Mouse (Mus musculus) liver, postnatal 0 days (tissue): ENCODE measurements around the gene Golm1. TPM values are rescaled to one million over a fixed set of nuclear protein-coding genes. Genes with fewer than 3 reads are reported as not detected.
"Not testable (repeated sequence)": the region's sequence is repeated elsewhere in the genome, so short reads cannot be mapped to it uniquely, and the experiment has no call there.

Source experiments
- ATAC-seq: fragments of 200-750 bp; cut with Nextera tagmentation; 2 replicates; pipeline ENCODE4 v1.8.0; 2017; ENCODE audit warnings: mild to moderate bottlenecking, moderate library complexity
- DNase-seq: peaks from one replicate; pipeline ENCODE4 v3.0.0-alpha.2; 2016
- H3K27ac ChIP-seq: fragments of 300-500 bp; sonication (generic); 2 replicates; pipeline ENCODE4 v1.5.1; 2014; ENCODE audit warnings: antibody characterized with exemption, moderate library complexity, mild to moderate bottlenecking, low read depth
- H3K27me3 ChIP-seq: fragments of 300-500 bp; sonication (generic); 2 replicates; pipeline ENCODE4 v1.6.1; 2014; ENCODE audit warnings: low read length, control low read depth, mixed read lengths; ENCODE audit not compliant: insufficient read depth
- H3K36me3 ChIP-seq: fragments of 300-500 bp; sonication (generic); replicated peaks from 2 replicates; pipeline ENCODE4 v1.6.1; 2014; ENCODE audit warnings: mild to moderate bottlenecking, control low read depth, low read length, moderate library complexity, mixed read lengths; ENCODE audit not compliant: insufficient read depth
- H3K4me1 ChIP-seq: fragments of 300-500 bp; sonication (generic); 2 replicates; pipeline ENCODE4 v1.6.1; 2014; ENCODE audit warnings: antibody characterized with exemption, mild to moderate bottlenecking, control low read depth; ENCODE audit not compliant: insufficient read depth
- H3K4me2 ChIP-seq: fragments of 300-500 bp; sonication (generic); 2 replicates; pipeline ENCODE4 v1.6.1; 2014; ENCODE audit warnings: low read depth, mild to moderate bottlenecking, low read length, moderate library complexity, mixed read lengths
- H3K4me3 ChIP-seq: fragments of 300-500 bp; sonication (generic); 2 replicates; pipeline ENCODE4 v1.5.1; 2014; ENCODE audit warnings: low read depth, low read length
- H3K9ac ChIP-seq: fragments of 300-500 bp; sonication (generic); replicated peaks from 2 replicates; pipeline ENCODE4 v1.6.1; 2014; ENCODE audit warnings: mild to moderate bottlenecking, moderate library complexity
- H3K9me3 ChIP-seq: fragments of 300-500 bp; sonication (generic); 2 replicates; pipeline ENCODE4 v1.6.1; 2016; ENCODE audit warnings: mild to moderate bottlenecking, control low read depth, low read length, mixed read lengths
- CTCF ChIP-seq: sonication (generic); IDR thresholded peaks from 2 replicates; pipeline ENCODE4 v1.5.1; 2016; ENCODE audit warnings: antibody characterized with exemption, low read depth
- EP300 ChIP-seq: IDR thresholded peaks from 2 replicates; pipeline ENCODE4 v1.6.1; 2016; ENCODE audit warnings: antibody characterized with exemption, low read depth, mild to moderate bottlenecking
- WGBS: fragments of 180-500 bp; shearing (Covaris S2); extraction: QIAGEN DNeasy Blood & Tissue Kit; methylation state at CpG from one replicate; pipeline ENCODE4 v1.1.7; 2014; ENCODE audit not compliant: insufficient replicate concordance; 5-methylcytosine and 5-hydroxymethylcytosine counted together
- polyA plus RNA-seq: library from polyadenylated mRNA; unstranded; fragments of >200 nt; fragmentation: Nextera tagmentation; extraction: Ambion mirVana; gene quantifications from 2 replicates; pipeline ENCODE4 v1.2.1, GENCODE M21; 2015

Gene Golm1
- polyA plus RNA-seq, result 10.3 and 13.0 TPM in 2 replicates

GRCm38 (mm10) chr13:59675151-59676011, at the start of gene Golm1:
Gene Golm1 (minus strand): TSS chr13:59675811.
- peak within 1 kb of the TSS; percentile 95 for H3K4me2 ChIP-seq
- no peaks in the 10 kb centered on the region for H3K9me3 ChIP-seq
- peak within 1 kb of the TSS; percentile 87 for H3K9ac ChIP-seq
- H3K36me3 ChIP-seq, result no peaks in the 10 kb centered on the region
- TF ChIP-seq CTCF (peak; percentile 25; the same call in 1 of the 2 replicates), EP300 (no peak)
- under 1% methylated on average over 55 of the region's 61 CpGs for WGBS
- peak; percentile 80 for DNase-seq
- H3K27ac ChIP-seq, result peak within 1 kb of the TSS; percentile 80
- H3K4me3 ChIP-seq, result peak within 1 kb of the TSS; percentile 93
- no peaks in the 10 kb centered on the region for H3K27me3 ChIP-seq
- H3K4me1 ChIP-seq, result peaks cover 29% of the 10 kb centered on the region
- peak; percentile 79 for ATAC-seq

GRCm38 (mm10) chr13:59722089-59722488, 46.5 kb upstream of the Golm1 start:
- 66% methylated on average over 1 of the region's 1 CpGs for WGBS
- not testable (repeated sequence) for H3K27me3 ChIP-seq, DNase-seq, H3K4me3 ChIP-seq, H3K27ac ChIP-seq, H3K36me3 ChIP-seq, ATAC-seq, H3K4me1 ChIP-seq, H3K9ac ChIP-seq, H3K4me2 ChIP-seq, H3K9me3 ChIP-seq

GRCm38 (mm10) chr13:59719475-59719874, 43.9 kb upstream of the Golm1 start:
- DNase-seq, result no peak
- Histone ChIP-seq H3K27ac (no peak overlapping the region), H3K4me3 (no peak overlapping the region), H3K27me3 (no peaks in the 10 kb centered on the region), H3K36me3 (no peaks in the 10 kb centered on the region), H3K4me2 (no peak overlapping the region), H3K9me3 (no peaks in the 10 kb centered on the region), H3K9ac (no peak overlapping the region), H3K4me1 (0 out of 2 replicates have a peak, but pooled peaks cover 2% of the 10 kb centered on the region)
- WGBS, result 75% methylated on average over 1 of the region's 1 CpGs
- peak; percentile 43 for ATAC-seq
- TF ChIP-seq EP300 (no peak), CTCF (no peak)

GRCm38 (mm10) chr13:59718857-59719440, 43.3 kb upstream of the Golm1 start:
- H3K4me2 ChIP-seq, DNase-seq, H3K27ac ChIP-seq, H3K9me3 ChIP-seq, H3K36me3 ChIP-seq, H3K4me1 ChIP-seq, H3K9ac ChIP-seq, H3K27me3 ChIP-seq, H3K4me3 ChIP-seq, ATAC-seq: not testable (repeated sequence)
- 20% methylated on average over 6 of the region's 6 CpGs for WGBS

GRCm38 (mm10) chr13:59713710-59714109, 38.1 kb upstream of the Golm1 start:
- Histone ChIP-seq H3K27ac (no peak overlapping the region), H3K4me2 (no peak overlapping the region), H3K9ac (no peak overlapping the region), H3K4me3 (no peak overlapping the region), H3K4me1 (no peaks in the 10 kb centered on the region), H3K9me3 (no peaks in the 10 kb centered on the region), H3K36me3 (no peaks in the 10 kb centered on the region), H3K27me3 (0 out of 2 replicates have a peak, but pooled peaks cover 3% of the 10 kb centered on the region)
- no peak for DNase-seq
- TF ChIP-seq EP300 (no peak), CTCF (no peak)
- ATAC-seq, result no peak
- 38% methylated on average over 3 of the region's 3 CpGs for WGBS

- not testable (repeated sequence) for H3K4me3 ChIP-seq, DNase-seq, H3K9ac ChIP-seq, H3K4me1 ChIP-seq, H3K9me3 ChIP-seq, H3K4me2 ChIP-seq, ATAC-seq, H3K27me3 ChIP-seq, H3K27ac ChIP-seq, H3K36me3 ChIP-seq
- 76% methylated on average over 3 of the region's 3 CpGs for WGBS
These were observed 36.4 kb upstream of the Golm1 start, which contains the start of gene Spata31d1b for GRCm38 (mm10) chr13:59711984-59712383. Gene Spata31d1b (plus strand): TSS chr13:59712284.
